Mouse (Mus musculus) frontal cortex, postnatal 14 days (tissue): ENCODE measurements around the gene Vps37c.

Experiments
- DNase-seq, 2 experiments: peaks; one replicate each; pipeline ENCODE4 v3.0.0; 2022; ENCODE audit warnings: low spot score in 2 of 2

Gene Vps37c

DNA sequence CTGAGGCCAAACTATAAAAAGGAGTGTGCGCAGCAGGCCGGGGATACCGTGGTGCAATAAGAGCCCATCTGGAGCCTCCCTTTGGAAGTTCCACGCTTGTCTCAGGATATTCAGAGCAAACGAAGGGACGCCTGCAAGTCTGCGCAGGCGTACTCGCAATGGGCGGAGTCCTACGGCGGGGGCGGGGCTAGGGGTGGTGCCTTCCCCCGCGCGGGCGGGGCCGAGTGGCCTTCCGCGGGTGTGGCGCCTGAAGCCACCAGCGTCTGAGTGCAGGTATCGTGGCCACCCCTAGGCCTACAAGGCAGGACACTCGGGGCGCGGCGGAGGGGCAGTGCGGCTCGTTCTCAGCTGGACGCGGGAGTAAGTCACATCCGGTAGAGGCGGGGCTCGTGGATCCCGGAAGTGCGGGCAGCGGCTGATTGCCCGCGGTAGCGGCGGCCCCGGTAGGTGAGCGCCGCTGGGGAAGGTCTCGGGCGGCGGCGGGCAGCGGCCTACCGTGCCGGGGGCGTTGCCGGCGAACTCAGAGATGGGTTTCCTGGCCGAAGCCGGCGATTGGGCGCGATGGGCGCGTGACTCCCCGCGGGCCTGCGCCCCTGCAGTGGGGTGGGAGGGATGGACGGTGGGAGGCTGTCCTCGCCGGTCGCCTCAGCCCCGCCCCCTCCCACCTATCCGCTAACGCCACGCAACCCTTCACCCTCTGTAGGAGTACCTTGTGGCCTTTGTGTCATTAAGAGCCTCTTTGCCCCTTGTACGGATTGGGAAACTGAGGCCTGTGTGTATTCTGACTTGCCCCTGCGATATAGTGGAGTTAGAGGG is at the start of gene Vps37c:
Vps37c (plus strand) TSS at position 199 of the 816 bp plus-strand sequence.
- peak; percentile 83 to 89 for DNase-seq

- DNase-seq = no peak
These were observed 48.5 kb upstream of the Vps37c start for GRCm38 (mm10) chr19:10640080-10640479.

DNA sequence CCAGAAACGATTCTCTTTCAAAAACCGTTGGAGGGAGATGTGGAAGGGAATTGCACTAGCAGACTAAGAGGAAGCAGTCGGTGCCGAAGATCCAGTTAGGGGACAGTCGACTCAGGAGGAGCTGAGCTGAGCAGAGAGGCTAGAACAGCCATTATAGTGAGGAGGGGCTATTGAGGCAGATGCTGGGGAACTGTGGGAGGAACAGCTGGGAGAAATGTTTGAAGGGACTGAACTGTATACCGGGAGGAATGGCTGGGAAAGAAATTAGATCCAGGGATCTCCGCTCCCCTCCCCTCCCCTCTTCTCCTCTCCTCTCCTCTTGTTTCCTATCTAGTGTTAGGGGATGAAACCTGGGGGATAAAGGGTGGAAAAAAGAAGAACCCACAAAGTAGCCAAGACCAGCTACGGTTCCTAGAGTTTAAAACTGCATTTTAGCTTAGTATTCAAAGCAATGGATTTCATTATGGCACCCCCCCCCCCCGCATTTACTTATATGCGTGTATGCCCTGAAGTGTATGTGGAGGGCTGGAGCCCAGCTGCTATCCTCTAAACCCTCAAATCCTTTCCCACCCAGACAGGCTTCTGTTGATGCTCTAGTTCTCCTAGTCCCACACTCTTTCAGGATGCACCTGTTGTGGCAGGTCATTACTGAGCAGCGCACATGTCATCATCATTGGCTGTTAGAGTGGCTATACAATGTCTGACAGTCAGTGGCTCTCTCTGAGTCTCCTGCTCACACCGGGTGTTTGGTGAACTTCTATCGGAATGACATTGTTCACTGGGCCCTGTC is 47.8 kb upstream of the Vps37c start:
- DNase-seq = no peak

- no peak for DNase-seq
These were observed 42.9 kb upstream of the Vps37c start for GRCm38 (mm10) chr19:10645616-10646015.

DNA sequence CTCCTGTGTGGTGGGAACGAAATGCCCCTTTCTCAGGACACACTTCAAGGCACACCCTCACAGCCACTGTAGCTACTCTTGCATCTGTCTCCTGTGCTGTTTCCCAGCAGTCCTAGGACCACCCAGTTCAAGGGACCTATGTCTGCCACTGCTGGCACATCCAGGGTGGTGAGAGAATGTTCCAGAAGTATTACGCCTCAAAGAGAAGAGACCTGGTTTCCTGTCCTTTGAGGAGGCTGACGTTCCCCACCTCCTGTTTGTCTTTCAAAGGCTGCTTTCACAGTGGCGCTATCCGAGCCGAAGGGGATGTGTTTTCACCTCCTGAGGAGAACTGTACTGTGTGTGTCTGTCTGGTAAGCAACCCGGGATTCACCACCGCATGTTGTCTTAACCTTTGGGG is 40.4 kb upstream of the Vps37c start:
- no peak for DNase-seq

GRCm38 (mm10) chr19:10656058-10656457 is 32.5 kb upstream of the Vps37c start:
- DNase-seq = no peak

DNA sequence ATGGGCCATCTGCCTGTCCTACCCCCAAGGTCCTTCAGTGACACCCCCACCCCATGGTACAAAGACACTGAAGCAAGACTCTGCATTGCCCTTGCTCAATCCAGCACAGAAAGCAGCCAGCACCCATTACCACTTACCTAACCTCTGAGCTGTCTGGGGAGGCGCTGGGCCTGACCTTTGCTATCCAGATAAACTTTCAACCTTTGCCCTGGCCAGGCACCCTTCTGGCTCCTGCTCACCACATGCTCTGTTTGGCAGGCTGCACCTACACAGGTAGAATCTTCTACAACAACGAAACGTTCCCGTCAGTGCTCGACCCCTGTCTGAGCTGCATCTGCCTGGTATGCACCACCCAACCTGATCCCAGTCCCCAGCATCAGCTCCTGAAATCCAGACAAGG is 30.8 kb upstream of the Vps37c start:
- DNase-seq = no peak

- DNase-seq = no peak
These were observed 30.1 kb upstream of the Vps37c start for GRCm38 (mm10) chr19:10658406-10658805.

- no peak for DNase-seq
These were observed 27.2 kb upstream of the Vps37c start for GRCm38 (mm10) chr19:10661373-10661772.

GRCm38 (mm10) chr19:10661919-10662318 is 26.6 kb upstream of the Vps37c start:
- no peak for DNase-seq

- no peak for DNase-seq
These were observed 25.9 kb upstream of the Vps37c start for GRCm38 (mm10) chr19:10662665-10663064.

DNA sequence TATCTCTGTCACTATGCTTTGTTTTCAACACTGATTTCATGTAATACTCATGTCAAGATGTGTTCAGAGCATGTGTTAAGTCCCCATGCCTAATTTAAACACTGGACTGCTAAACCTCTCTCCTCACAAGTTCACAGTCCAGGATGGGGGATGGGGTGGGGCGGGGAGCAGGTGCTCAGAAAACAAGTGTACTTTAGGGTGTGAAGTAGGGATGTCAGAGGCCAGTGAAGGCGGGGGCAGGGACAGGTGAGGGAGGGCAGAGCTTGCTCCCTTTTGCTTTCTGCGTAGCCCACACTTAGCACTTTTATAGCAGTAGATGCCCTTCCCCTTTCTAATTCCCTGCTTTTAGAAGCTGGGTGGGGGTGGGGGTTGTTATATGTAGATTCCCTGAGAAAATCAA is 23.4 kb upstream of the Vps37c start:
- DNase-seq = no peak

DNA sequence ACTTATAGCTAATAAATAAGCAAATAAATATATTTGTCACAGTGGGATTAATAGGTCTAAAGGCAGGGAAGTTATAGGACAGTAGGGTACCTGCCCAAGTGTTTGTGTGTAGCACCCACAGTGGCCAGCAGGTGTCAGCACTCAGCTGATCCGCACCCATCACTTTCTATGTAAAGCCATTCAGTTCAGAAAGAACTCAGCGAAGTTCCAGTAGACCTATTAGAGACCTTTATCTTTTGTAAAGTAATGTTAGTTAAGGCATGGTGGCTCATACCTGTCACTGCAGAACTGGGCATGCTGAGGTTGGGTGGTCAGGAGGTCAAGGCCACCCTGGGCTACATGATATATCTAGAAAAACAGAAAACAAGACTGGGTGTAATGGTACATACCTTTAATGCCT is 23.0 kb upstream of the Vps37c start:
- DNase-seq = peak in 1 of 2 experiments; percentile 71

GRCm38 (mm10) chr19:10671319-10671718 is 17.2 kb upstream of the Vps37c start:
- DNase-seq = no peak

DNA sequence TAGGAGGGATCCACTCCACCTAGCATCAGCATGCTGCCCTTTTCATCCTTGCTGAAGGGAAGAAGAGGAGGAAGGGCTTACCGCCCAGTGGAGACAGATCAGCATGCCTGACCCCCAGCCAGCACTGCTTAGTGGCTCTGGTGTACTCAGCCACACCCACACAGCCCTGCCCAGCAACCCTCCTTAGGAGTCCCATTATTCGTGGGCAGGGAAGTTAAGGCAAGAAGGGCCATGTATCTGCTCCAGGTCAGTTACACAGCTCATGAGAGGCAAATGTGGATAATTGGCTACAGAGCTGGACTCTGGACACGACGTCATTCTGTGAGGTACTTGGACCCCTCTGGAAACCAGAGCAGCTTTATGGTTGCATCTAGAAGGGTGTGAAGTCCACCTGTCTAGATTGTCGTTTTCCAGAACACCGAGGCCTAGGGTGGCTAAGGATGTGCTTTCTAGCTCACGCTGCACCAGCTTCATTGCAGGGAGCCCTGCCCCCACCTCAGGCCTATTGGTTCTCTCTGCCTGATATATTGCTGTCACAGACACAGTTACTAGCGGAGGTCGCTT is 16.6 kb upstream of the Vps37c start:
- no peak for DNase-seq

- DNase-seq = no peak
These were observed 15.3 kb upstream of the Vps37c start for GRCm38 (mm10) chr19:10673275-10673674.

DNA sequence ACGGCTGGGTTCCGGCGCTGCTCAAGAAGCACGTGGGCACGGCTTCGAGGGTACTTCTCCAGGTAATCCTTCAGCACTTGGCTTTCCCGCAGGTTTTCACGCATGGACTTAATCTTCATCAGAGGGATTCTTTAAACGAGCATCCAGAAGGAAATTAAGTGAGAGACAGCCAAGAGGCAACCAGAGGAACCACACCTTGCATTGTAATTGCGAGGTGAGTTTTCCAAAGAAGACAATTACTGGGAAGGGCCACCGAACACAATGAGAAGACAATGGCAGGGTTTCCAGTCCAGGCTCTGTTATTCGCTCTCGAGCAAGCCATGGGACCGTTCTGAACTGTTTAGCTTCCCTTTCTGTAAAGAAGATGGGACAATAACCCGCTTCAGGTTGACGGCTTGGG is 11.9 kb upstream of the Vps37c start:
- no peak for DNase-seq

DNA sequence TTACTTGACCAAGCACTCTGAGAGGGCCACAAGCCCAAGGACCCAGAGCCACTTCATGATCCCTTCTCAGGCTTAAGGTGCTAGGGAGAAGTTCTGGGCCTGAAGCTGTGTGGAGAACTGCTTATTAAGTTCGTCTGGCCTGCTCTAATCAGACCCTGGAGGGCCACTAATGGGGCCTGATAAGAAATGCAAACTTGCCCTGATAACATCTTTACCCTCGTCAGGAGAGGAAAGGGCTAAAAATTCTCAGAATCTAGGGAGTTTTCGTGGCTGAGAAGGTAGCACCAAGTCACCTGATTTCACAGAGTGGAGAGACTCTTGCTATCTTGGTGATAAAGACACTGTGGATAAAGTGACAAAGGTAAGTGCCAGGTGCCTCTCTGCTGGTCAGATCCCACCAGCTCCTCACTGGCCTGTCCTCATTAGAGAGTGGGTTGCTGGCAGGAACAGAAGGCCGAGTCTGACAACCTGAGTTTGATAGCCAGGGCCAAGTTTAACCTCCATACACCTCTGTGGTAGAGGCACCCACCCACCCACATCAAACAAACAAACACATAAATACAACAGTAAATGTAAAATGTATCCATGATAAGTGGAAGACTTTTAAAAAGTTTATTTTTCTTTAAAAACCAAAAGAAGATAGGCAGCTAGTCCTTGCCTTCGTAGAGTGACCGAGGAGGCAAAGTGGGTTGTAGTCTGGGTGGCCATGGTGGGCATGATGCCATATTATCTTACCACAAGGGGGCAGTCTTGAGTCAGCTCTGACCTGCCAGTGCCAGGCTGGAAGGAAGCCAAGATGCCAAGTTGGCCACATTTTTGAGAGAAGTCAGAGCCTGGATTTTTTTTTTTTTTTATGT is 10.4 kb upstream of the Vps37c start, which contains the start of gene Pga5:
Pga5 (minus strand) TSS at position 157 of the 857 bp plus-strand sequence.
- peak; percentile 53 to 73 for DNase-seq

- no peak for DNase-seq
These were observed 9.8 kb upstream of the Vps37c start for GRCm38 (mm10) chr19:10678772-10679067.

GRCm38 (mm10) chr19:10681571-10681970 is 7.0 kb upstream of the Vps37c start:
- no peak for DNase-seq

- DNase-seq = no peak
These were observed 3.5 kb upstream of the Vps37c start for GRCm38 (mm10) chr19:10685081-10685480.

GRCm38 (mm10) chr19:10685727-10686126 is 2.8 kb upstream of the Vps37c start:
- no peak for DNase-seq
